ENCODE assay signal across 25 mouse cellular contexts in genomic region chr3:155875696-155876095, GRCm38 (mm10).
"Had no signal": no experiment of that assay in that cellular context is flagged by ENCODE, and none has a peak within 500 bp of the region (broad histone marks: within the 10 kb centered on the region; RNA-seq: fewer than 3 reads in every experiment).

No protein-coding gene starts in this region.

- H3K9me3 ChIP-seq: heart, embryonic 13.5 days; heart, embryonic 15.5 days; hindbrain, embryonic 13.5 days; hindbrain, embryonic 15.5 days; limb, embryonic 10.5 days; limb, embryonic 12.5 days had no signal

- H3K4me3 ChIP-seq: heart, adult 2 months; heart, embryonic 13.5 days; heart, embryonic 15.5 days; hindbrain, embryonic 13.5 days; hindbrain, embryonic 15.5 days; layer of hippocampus, adult 2 months; left cerebral cortex, adult 2 months; limb, embryonic 10.5 days; limb, embryonic 12.5 days had no signal

- H3K36me3 ChIP-seq: heart, embryonic 13.5 days; heart, embryonic 15.5 days; hindbrain, embryonic 13.5 days; hindbrain, embryonic 15.5 days; limb, embryonic 10.5 days; limb, embryonic 12.5 days had no signal

- DNase-seq: gastrocnemius, postnatal 14 days; gastrocnemius, postnatal 36 days; heart, adult 11 months; heart, adult 2 months; heart, postnatal 14 days; heart, postnatal 36 days; kidney, adult 18-20 months; kidney, adult 8-10 months; kidney, postnatal 10 days; kidney, postnatal 25 days; kidney, postnatal 4 days; liver had no signal

- H3K9ac ChIP-seq: heart, embryonic 13.5 days; heart, embryonic 15.5 days; hindbrain, embryonic 13.5 days; hindbrain, embryonic 15.5 days; limb, embryonic 12.5 days; liver, embryonic 14.5 days had no signal

- ATAC-seq: hindbrain, postnatal 0 days; intestine, postnatal 0 days had no signal

- H3K27ac ChIP-seq: heart, adult 2 months; heart, embryonic 13.5 days; heart, embryonic 15.5 days; hindbrain, embryonic 13.5 days; hindbrain, embryonic 15.5 days; hindbrain, postnatal 0 days; layer of hippocampus, adult 2 months; left cerebral cortex, adult 2 months; limb, embryonic 10.5 days; limb, embryonic 12.5 days; liver, embryonic 14.5 days had no signal

- H3K4me1 ChIP-seq: heart, embryonic 13.5 days; heart, embryonic 15.5 days; hindbrain, embryonic 13.5 days; hindbrain, embryonic 15.5 days; limb, embryonic 10.5 days; limb, embryonic 12.5 days had no signal

- H3K4me2 ChIP-seq: heart, embryonic 11.5 days; heart, embryonic 13.5 days; heart, embryonic 15.5 days; hindbrain, embryonic 13.5 days; hindbrain, embryonic 15.5 days; limb, embryonic 12.5 days; liver, embryonic 11.5 days had no signal

- H3K27me3 ChIP-seq: heart, embryonic 13.5 days; heart, embryonic 15.5 days; hindbrain, embryonic 13.5 days; hindbrain, embryonic 15.5 days; limb, embryonic 12.5 days had no signal
